Mouse (Mus musculus): ENCODE measurements around the gene Kremen1.

Gene Kremen1

DNA sequence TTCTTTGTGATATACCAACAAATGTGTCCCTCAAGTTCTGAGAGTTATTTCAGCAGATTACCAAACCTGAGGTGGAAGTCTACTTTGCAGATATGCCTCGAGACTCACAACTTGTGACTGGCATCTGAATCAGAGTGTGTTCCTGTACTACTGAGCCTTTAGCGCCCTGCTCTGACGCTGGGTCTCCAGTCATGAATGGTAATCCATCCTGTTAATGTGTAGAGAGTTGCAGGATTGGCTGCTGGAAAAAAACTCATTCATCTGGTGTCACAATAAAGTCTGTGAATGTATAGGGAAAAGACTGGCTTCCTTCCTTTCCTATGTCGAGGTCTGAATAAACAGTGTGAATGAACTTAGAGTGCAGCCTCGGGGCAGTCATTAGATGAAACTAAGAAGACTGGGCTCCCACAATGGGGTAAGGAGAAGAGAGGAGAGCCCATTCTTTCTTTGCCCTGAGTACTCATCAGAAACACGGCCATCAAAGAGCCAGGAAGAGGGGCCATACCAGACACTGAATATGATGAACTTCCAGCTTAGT lies 41.4 kb downstream of the Kremen1 start:
- DNase-seq (ENCODE audit: low read depth, low spot score), result no peak

DNA sequence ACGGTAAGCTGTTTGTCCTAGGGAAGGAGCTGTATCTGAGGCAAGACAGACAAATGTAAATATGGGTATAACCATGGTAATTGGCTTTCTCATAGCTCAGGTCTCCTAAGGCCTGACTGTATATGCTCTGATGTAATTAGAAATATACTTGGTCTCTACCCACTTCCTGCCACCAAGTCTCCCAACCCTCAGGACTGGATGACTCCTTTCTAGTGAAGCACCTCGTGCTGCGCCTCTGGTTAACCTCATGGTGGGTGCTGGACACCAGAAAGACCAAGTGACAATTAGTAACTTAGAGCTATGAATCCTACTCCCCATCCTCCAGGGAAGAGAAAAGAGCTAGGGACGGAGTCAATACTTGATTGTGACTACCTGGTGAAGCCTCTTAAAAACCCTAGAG lies 42.0 kb downstream of the Kremen1 start:
- no peak for DNase-seq (ENCODE audit: low read depth, low spot score)

DNA sequence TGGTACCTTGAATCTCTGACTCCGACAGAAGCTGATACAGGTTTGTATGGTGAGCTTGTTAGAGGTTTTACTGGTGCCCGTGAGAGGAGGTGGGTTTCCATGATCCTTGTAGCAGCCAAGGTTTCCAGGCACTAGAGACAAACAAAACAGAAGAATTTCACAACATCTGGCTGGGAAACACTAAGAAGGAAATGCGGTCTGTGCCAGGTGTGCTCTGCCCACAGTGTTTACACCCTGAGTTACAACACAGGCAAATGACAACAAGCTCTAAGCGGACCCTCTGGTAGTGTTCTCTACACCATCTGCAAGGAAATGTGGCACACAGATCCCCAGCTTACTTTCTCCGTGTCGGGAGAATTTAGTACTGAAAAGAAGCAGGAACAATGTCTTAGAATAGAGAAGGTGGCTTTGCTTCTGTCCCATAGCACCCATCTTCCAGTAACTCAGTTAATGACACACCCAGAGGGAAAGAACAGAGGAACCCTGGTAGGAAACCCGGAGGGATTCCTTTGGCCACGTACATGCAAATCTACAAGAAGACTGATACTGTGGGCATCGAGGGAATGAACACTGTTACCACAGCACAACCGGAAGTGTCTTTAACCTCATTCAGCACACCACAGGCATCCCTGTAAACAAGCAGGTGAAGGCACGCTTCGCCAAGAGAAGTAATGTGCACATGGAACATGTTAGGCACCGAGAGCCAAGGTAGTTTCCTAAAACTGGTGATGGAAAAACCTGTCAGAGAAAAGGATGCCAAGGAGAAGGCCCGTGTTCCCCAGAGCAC lies 45.8 kb downstream of the Kremen1 start:
- no peak for DNase-seq (ENCODE audit: low read depth, low spot score)

- DNase-seq (ENCODE audit: low read depth, low spot score), result no peak
Measured at GRCm38 (mm10) chr11:5214483-5215040, 46.8 kb downstream of the Kremen1 start.

DNA sequence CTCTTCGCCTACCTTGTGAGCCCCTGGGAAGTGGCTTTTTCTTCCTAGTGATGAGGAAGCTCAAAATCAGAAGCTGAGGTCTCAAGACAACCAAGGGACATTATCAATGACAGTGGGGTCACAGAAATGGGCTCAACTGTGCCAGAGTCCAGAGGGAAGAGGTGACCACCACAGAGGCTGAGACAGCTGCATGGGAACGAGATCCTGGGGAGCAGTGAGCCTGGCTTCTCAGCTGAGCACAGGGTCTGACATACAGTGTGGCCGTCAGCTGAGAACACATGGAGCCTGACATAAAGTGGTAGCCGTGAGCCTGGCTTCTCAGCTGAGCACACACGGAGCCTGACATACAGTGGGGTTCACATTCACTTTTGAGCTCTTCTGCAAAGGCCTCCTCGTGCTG lies 58.3 kb downstream of the Kremen1 start:
- DNase-seq (ENCODE audit: low read depth, low spot score), result no peak

- no peak for DNase-seq (ENCODE audit: low read depth, low spot score)
Measured at GRCm38 (mm10) chr11:5201799-5202680, 59.3 kb downstream of the Kremen1 start.

DNA sequence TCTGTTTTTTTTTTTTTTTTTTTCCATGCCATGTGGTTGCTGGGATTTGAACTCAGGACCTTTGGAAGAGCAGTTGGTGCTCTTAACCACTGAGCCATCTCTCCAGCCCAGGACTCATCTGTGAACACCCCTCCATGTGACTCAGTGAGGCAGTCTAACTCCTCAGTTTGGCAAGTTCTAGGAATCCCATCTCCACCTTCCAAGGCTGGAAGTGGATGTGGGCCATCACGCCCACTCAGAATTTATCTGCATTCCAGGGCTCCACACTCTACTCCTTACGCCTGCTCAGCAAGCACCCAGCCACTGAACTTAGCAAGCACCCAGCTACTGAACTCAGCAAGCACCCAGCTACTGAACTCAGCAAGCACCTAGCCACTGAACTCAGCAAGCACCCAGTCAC lies 61.5 kb downstream of the Kremen1 start:
- DNase-seq (ENCODE audit: low read depth, low spot score), result no peak

- no peak for DNase-seq (ENCODE audit: low read depth, low spot score)
Measured at GRCm38 (mm10) chr11:5197068-5197467, 64.3 kb downstream of the Kremen1 start.

- DNase-seq (ENCODE audit: low read depth, low spot score), result no peak
Measured at GRCm38 (mm10) chr11:5196583-5196982, 64.8 kb downstream of the Kremen1 start.

GRCm38 (mm10) chr11:5193576-5193881 lies 67.8 kb downstream of the Kremen1 start:
- no peak for DNase-seq (ENCODE audit: low read depth, low spot score)

GRCm38 (mm10) chr11:5192840-5193575 lies 68.3 kb downstream of the Kremen1 start:
- no peak for DNase-seq (ENCODE audit: low read depth, low spot score)

DNA sequence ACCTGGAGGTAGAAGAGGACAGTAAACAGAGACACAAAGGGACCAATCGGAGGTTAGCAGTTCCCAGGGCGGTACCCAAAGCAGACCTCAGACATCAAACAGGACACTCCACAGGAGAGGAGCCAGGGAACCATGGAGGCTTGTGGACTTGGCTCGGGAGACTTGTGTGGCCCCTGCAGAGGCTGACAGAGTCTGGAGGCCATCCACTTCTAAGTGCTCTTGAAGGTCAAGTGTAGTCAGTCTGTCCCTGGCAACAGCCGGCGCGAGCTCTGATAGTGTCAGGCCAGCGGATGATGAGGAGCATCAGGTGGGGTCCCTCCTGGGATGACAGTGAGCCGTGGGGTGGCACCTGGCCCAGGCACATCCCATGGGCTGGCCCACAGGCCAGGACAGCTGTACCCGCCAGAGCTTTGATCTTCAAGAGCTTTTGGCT lies 69.3 kb downstream of the Kremen1 start:
- DNase-seq (ENCODE audit: low read depth, low spot score), result no peak

GRCm38 (mm10) chr11:5189239-5189933 lies 72.0 kb downstream of the Kremen1 start:
- no peak for DNase-seq (ENCODE audit: low read depth, low spot score)

GRCm38 (mm10) chr11:5188170-5188569 lies 73.2 kb downstream of the Kremen1 start:
- no peak for DNase-seq (ENCODE audit: low read depth, low spot score)

DNA sequence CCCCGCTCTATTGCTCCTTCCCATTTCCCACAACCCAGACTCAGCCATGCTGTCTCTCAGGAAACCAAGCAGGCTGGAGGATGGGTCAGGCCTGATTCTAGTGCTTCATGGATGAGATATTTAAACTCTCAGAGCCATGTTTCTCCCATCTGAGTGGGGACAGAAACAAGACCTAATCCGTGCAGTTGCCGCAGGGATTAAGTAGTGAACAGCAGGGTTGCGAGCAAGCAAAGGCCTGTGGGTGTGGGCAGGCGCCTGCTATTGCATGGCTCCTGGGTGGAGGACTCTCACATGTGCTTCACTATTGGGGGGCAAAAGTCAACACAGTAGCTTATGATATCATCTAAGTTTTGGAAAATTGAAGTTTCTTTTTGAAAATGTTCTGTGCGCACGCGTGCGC lies 76.5 kb downstream of the Kremen1 start:
- peak; percentile 28 for DNase-seq (ENCODE audit: low read depth, low spot score)

GRCm38 (mm10) chr11:5184250-5184649 lies 77.1 kb downstream of the Kremen1 start:
- peak; percentile 36 for DNase-seq (ENCODE audit: low read depth, low spot score)

DNA sequence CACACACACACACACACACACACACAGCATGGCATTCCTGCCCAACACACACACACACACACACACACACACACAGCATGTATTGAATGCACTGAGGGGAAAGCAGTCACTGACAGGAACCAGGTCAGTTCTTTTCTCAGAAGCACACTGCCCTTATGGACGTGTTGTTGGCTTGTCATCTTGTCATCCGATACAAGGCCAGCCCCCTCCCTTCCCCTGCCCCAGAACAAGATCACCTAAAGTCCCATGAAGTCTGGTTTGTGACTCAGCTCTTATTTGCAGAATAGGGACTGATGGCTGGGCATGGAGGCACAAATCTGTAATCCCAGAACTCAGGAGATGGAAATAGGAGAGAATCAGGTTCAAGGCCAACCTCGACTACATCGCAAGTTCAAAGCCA lies 78.5 kb downstream of the Kremen1 start:
- no peak for DNase-seq (ENCODE audit: low read depth, low spot score)

DNA sequence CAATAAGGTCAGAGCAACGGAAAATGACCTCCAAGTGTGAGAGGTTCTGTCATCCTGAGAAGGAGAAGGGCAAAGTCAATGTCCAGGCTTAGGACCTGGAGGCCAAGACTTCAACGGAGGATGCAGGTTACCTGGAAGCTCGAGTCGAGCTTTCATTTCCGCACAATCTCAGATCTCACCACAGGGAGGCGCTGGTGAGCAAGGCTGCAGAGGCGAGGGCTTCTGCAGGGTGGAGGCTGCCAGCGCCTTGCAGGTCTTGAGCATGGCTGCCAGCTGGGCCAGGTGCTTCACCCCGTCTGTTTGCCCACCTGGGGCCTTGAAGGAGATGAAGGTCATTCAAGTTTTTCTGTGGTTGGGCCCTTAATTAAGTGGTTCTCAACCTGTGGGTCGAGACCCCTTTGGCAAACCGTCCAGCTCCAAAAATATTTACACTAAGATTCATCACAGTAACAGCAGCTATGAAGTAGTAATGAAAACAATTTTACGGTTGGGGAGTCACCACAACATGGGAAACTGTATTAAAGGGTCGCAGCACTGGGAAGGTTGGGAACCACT lies 79.4 kb downstream of the Kremen1 start:
- peak; percentile 73 for DNase-seq (ENCODE audit: low read depth, low spot score)

DNA sequence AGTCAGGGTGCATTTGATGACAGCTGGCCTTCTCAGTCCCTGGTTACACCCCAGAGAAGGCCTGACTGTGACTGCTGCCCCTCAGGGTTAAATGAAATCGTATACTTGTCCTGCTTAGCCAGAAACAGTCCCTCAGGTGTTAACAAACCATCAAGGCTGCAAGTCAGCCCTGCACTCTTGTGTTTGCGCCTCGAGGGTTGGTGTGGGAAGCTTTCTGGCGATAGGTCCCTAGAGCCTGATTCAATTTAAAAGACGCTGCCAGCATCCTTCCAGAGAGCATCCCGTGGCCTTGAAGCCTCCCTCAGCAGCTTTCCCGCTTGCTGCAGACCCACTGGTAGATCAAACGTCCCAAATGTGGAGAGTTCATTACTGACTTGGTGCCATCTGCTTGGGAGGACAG lies 82.0 kb downstream of the Kremen1 start:
- no peak for DNase-seq (ENCODE audit: low read depth, low spot score)

GRCm38 (mm10) chr11:5177171-5177570 lies 84.2 kb downstream of the Kremen1 start:
- DNase-seq (ENCODE audit: low read depth, low spot score), result no peak

DNA sequence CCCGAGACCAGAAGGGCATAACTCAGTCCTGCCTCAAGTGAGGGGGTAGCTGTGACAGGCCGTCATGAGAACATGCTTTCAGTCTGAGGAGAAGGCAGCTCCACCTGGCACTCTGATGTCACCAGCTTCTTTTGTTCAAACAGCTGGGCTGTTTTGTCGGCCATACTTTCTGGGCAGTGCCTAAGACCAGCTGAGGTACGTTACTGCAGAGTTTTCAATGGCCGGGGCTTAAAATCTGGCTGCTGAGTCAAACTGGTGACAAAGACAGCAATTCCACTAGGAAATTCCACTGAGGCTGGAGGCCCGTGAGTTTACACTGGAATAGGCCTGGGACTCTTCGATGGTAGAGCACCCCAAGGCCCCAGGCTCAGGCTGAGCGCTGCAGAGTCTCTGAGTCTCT lies 84.7 kb downstream of the Kremen1 start:
- no peak for DNase-seq (ENCODE audit: low read depth, low spot score)
